Mouse (Mus musculus) MEL (cell line): Measurements from ENCODE around the gene Als2cl. TPM values are rescaled to one million over a fixed set of nuclear protein-coding genes. Genes with fewer than 3 reads are reported as not detected.

Experiments used
- DNase-seq: peaks from one replicate; pipeline ENCODE4 v3.0.0; 2011; ENCODE audit warnings: low read depth, low spot score
- H3K27ac ChIP-seq: 2 replicates; pipeline ENCODE4 v1.5.1; 2012; ENCODE audit warnings: low read depth, mild to moderate bottlenecking, control low read depth, low read length, moderate library complexity; ENCODE audit not compliant: control insufficient read depth
- H3K27me3 ChIP-seq, 2 experiments: fragments of 150-350 bp in 1 of 2; sonication (generic) in 1 of 2; 2 replicates each; pipeline ENCODE4 v1.6.1; 2012; ENCODE audit warnings: low read length in 2 of 2, mild to moderate bottlenecking in 2 of 2, improper control_type of control experiment in 1 of 2, moderate library complexity in 1 of 2; ENCODE audit not compliant: insufficient read depth in 2 of 2, control insufficient read depth in 1 of 2
- H3K36me3 ChIP-seq, 2 experiments: 2 replicates each; pipeline ENCODE4 v1.6.1; 2012 to 2014; ENCODE audit warnings: low read length in 2 of 2, improper control_type of control experiment in 1 of 2, inconsistent platforms in 1 of 2, mild to moderate bottlenecking in 1 of 2; ENCODE audit not compliant: insufficient read depth in 2 of 2, control insufficient read depth in 1 of 2
- H3K4me1 ChIP-seq, 2 experiments: fragments of 150-350 bp in 1 of 2; sonication (generic) in 1 of 2; 2 replicates each; pipeline ENCODE4 v1.6.1; 2012; ENCODE audit warnings: low read length in 2 of 2, improper control_type of control experiment in 1 of 2, mild to moderate bottlenecking in 1 of 2; ENCODE audit not compliant: insufficient read depth in 2 of 2, control insufficient read depth in 1 of 2
- H3K4me3 ChIP-seq, 2 experiments: fragments of 150-350 bp in 1 of 2; sonication (generic) in 1 of 2; 2 replicates each; pipeline ENCODE4 v1.5.1; 2012; ENCODE audit warnings: low read depth in 2 of 2, low read length in 2 of 2, mild to moderate bottlenecking in 2 of 2, moderate library complexity in 2 of 2, control low read depth in 1 of 2, improper control_type of control experiment in 1 of 2; ENCODE audit not compliant: control insufficient read depth in 1 of 2, insufficient read depth in 1 of 2
- H3K79me2 ChIP-seq: 2 replicates; pipeline ENCODE4 v1.6.1; 2012; ENCODE audit warnings: mild to moderate bottlenecking, low read length, moderate library complexity; ENCODE audit not compliant: control insufficient read depth, poor library complexity, insufficient read depth
- H3K9ac ChIP-seq: 2 replicates; pipeline ENCODE4 v1.6.1; 2012; ENCODE audit warnings: low read depth, mild to moderate bottlenecking, control low read depth, low read length, moderate library complexity; ENCODE audit not compliant: control insufficient read depth, poor library complexity, severe bottlenecking
- H3K9me3 ChIP-seq: fragments of 150-350 bp; sonication (generic); replicated peaks from 2 replicates; pipeline ENCODE4 v1.6.1; 2012; ENCODE audit warnings: mild to moderate bottlenecking, low read length, improper control_type of control experiment, moderate library complexity; ENCODE audit not compliant: insufficient read depth
- BHLHE40 ChIP-seq: IDR thresholded peaks from 2 replicates; pipeline ENCODE4 v1.6.1; 2012; ENCODE audit warnings: low read depth, mild to moderate bottlenecking, inconsistent platforms, low read length, improper control_type of control experiment, borderline replicate concordance
- CHD2 ChIP-seq: IDR thresholded peaks from 2 replicates; pipeline ENCODE4 v1.6.1; 2011; ENCODE audit warnings: low read length, improper control_type of control experiment
- EP300 ChIP-seq, 2 experiments: IDR thresholded peaks; 2 replicates each; pipeline ENCODE4 v1.6.1; 2011; ENCODE audit warnings: improper control_type of control experiment in 2 of 2, low read length in 2 of 2, low read depth in 1 of 2, mild to moderate bottlenecking in 1 of 2
- GABPA ChIP-seq: IDR thresholded peaks from 2 replicates; pipeline ENCODE4 v1.6.1; 2012; ENCODE audit warnings: low read depth, mild to moderate bottlenecking, inconsistent platforms, low read length, improper control_type of control experiment, moderate library complexity
- GATA1 ChIP-seq: IDR thresholded peaks from 2 replicates; pipeline ENCODE4 v1.6.1; 2011; ENCODE audit warnings: low read depth, low read length, improper control_type of control experiment
- HCFC1 ChIP-seq: IDR thresholded peaks from 2 replicates; pipeline ENCODE4 v1.6.1; 2012; ENCODE audit warnings: low read depth, mild to moderate bottlenecking, inconsistent platforms, low read length, improper control_type of control experiment, moderate library complexity
- JUND ChIP-seq: IDR thresholded peaks from 2 replicates; pipeline ENCODE4 v1.6.1; 2011; ENCODE audit warnings: low read depth, mild to moderate bottlenecking, improper control_type of control experiment, low read length
- KAT2A ChIP-seq: conservative IDR thresholded peaks from 2 replicates; pipeline ENCODE4 v1.6.1; 2012; ENCODE audit warnings: low read depth, low read length, improper control_type of control experiment, inconsistent platforms
- MAX ChIP-seq: IDR thresholded peaks from 2 replicates; pipeline ENCODE4 v1.6.1; 2011; ENCODE audit warnings: low read length, improper control_type of control experiment
- MXI1 ChIP-seq: IDR thresholded peaks from 2 replicates; pipeline ENCODE4 v1.6.1; 2011; ENCODE audit warnings: mild to moderate bottlenecking, low read depth, low read length, improper control_type of control experiment
- MYB ChIP-seq: IDR thresholded peaks from 2 replicates; pipeline ENCODE4 v1.6.1; 2011; ENCODE audit warnings: mild to moderate bottlenecking, low read depth, low read length, improper control_type of control experiment
- MYC ChIP-seq: IDR thresholded peaks from 2 replicates; pipeline ENCODE4 v1.6.1; 2011; ENCODE audit warnings: low read depth, mild to moderate bottlenecking, low read length, improper control_type of control experiment, moderate library complexity
- NELFE ChIP-seq: IDR thresholded peaks from 2 replicates; pipeline ENCODE4 v1.6.1; 2011; ENCODE audit warnings: low read depth, low read length, improper control_type of control experiment
- NRF1 ChIP-seq: IDR thresholded peaks from 2 replicates; pipeline ENCODE4 v1.6.1; 2014; ENCODE audit warnings: low read depth, mild to moderate bottlenecking, inconsistent platforms, low read length, improper control_type of control experiment, moderate library complexity; ENCODE audit not compliant: poor library complexity, insufficient read depth, severe bottlenecking
- POLR2A ChIP-seq, 2 experiments: IDR thresholded peaks; 2 replicates each; pipeline ENCODE4 v1.6.1; 2011 to 2012; ENCODE audit warnings: low read length in 2 of 2, mild to moderate bottlenecking in 2 of 2, control low read depth in 1 of 2, improper control_type of control experiment in 1 of 2, low read depth in 1 of 2, moderate library complexity in 1 of 2; ENCODE audit not compliant: control insufficient read depth in 1 of 2, insufficient read depth in 1 of 2, poor library complexity in 1 of 2
- POLR2AphosphoS5 ChIP-seq: IDR thresholded peaks from 2 replicates; pipeline ENCODE4 v1.6.1; 2012; ENCODE audit warnings: low read depth, borderline replicate concordance, mild to moderate bottlenecking, inconsistent platforms, low read length, moderate library complexity, mixed read lengths
- RAD21 ChIP-seq: IDR thresholded peaks from 2 replicates; pipeline ENCODE4 v1.6.1; 2011; ENCODE audit warnings: mild to moderate bottlenecking, low read depth, low read length, improper control_type of control experiment
- SIN3A ChIP-seq: IDR thresholded peaks from 2 replicates; pipeline ENCODE4 v1.6.1; 2012; ENCODE audit warnings: low read length, improper control_type of control experiment, inconsistent platforms
- TAL1 ChIP-seq: IDR thresholded peaks from 2 replicates; pipeline ENCODE4 v1.6.1; 2012; ENCODE audit warnings: mild to moderate bottlenecking, inconsistent platforms, low read length, moderate library complexity, mixed read lengths
- TBP ChIP-seq: IDR thresholded peaks from 2 replicates; pipeline ENCODE4 v1.8.0; 2011; ENCODE audit warnings: low read depth, low read length, improper control_type of control experiment
- TCF12 ChIP-seq: IDR thresholded peaks from 2 replicates; pipeline ENCODE4 v1.6.1; 2014; ENCODE audit warnings: low read depth, mild to moderate bottlenecking, inconsistent platforms, low read length, improper control_type of control experiment, moderate library complexity
- USF1 ChIP-seq: IDR thresholded peaks from 2 replicates; pipeline ENCODE4 v1.6.1; 2014; ENCODE audit warnings: low read depth, mild to moderate bottlenecking, inconsistent platforms, low read length, improper control_type of control experiment, moderate library complexity
- USF2 ChIP-seq, 2 experiments: IDR thresholded peaks; 2 replicates each; pipeline ENCODE4 v1.6.1; 2011 to 2012; ENCODE audit warnings: improper control_type of control experiment in 2 of 2, low read length in 2 of 2, borderline replicate concordance in 1 of 2, inconsistent platforms in 1 of 2, low read depth in 1 of 2, mild to moderate bottlenecking in 1 of 2; ENCODE audit not compliant: insufficient read depth in 1 of 2
- ZKSCAN1 ChIP-seq: IDR thresholded peaks from 2 replicates; pipeline ENCODE4 v1.6.1; 2012; ENCODE audit warnings: low read depth, mild to moderate bottlenecking, inconsistent platforms, low read length, improper control_type of control experiment, moderate library complexity
- ZNF384 ChIP-seq: IDR thresholded peaks from 2 replicates; pipeline ENCODE4 v1.6.1; 2012; ENCODE audit warnings: low read depth, mild to moderate bottlenecking, inconsistent platforms, low read length, improper control_type of control experiment
- polyA plus RNA-seq, 2 experiments: library from polyadenylated mRNA; stranded (reverse) in 1 of 2; unstranded in 1 of 2; fragments of >175 nt in 1 of 2; fragments of >200 nt in 1 of 2; gene quantifications; 2 replicates each; pipeline versions ENCODE4 v1.2.1 to v1.2.4; 2012; ENCODE audit warnings: low replicate concordance in 2 of 2, low read depth in 1 of 2; ENCODE audit not compliant: insufficient read length in 2 of 2, insufficient read depth in 1 of 2, missing spikeins in 1 of 2
- total RNA-seq: library from RNA; depleted of rRNA; stranded (reverse); fragments of 300-350 nt; gene quantifications from 2 replicates; pipeline ENCODE4 v1.2.3, GENCODE M21; 2012; rRNA removed

Als2cl gene
- not detected in 2 replicates for total RNA-seq
- under 1 TPM in 1 of 2 experiments, not detected in 1; 0.21 TPM for polyA plus RNA-seq

GRCm38 (mm10) chr9:110879191-110879920 is at the start of gene Als2cl:
Gene Als2cl (plus strand): TSS chr9:110879870.
- H3K4me3 ChIP-seq = no peak within 1 kb of the TSS
- no peaks in the 10 kb centered on the region for H3K36me3 ChIP-seq
- H3K27me3 ChIP-seq = no peaks in the 10 kb centered on the region
- no peak for DNase-seq
- TF ChIP-seq CHD2 = no peak
- no peak for TF ChIP-seq POLR2A (IDR thresholded peaks at IDR 0.05; ENCODE audit: control insufficient read depth in 1 of 2, insufficient read depth in 1 of 2, low read depth in 1 of 2, low read length in 2 of 2, poor library complexity in 1 of 2)
- TF ChIP-seq MXI1 = no peak
- no peak for TF ChIP-seq NRF1
- no peak for TF ChIP-seq BHLHE40
- TF ChIP-seq MAX = no peak
- TF ChIP-seq HCFC1 = no peak
- TF ChIP-seq TBP = no peak
- no peak for TF ChIP-seq RAD21
- TF ChIP-seq NELFE = no peak
- TF ChIP-seq USF2 (IDR thresholded peaks at IDR 0.05; ENCODE audit: borderline replicate concordance in 1 of 2, insufficient read depth in 1 of 2, low read depth in 1 of 2, low read length in 2 of 2) = no peak
- TF ChIP-seq JUND = no peak
- TF ChIP-seq GABPA = no peak
- no peak for TF ChIP-seq ZKSCAN1
- no peak for TF ChIP-seq EP300 (IDR thresholded peaks at IDR 0.05; ENCODE audit: low read depth in 1 of 2, low read length in 2 of 2)
- TF ChIP-seq ZNF384 = no peak
- TF ChIP-seq, all 39 proteins: peak for 0
- no peaks in the 10 kb centered on the region for H3K9me3 ChIP-seq
- no peak within 1 kb of the TSS for H3K9ac ChIP-seq
- no peaks in the 10 kb centered on the region for H3K79me2 ChIP-seq
- H3K4me1 ChIP-seq = no peaks in the 10 kb centered on the region
- H3K27ac ChIP-seq = no peak within 1 kb of the TSS

GRCm38 (mm10) chr9:110833021-110833420 is 46.6 kb upstream of the Als2cl start:
- no peak overlapping the region for H3K27ac ChIP-seq
- no peaks in the 10 kb centered on the region for H3K36me3 ChIP-seq
- H3K4me3 ChIP-seq = no peak overlapping the region
- H3K9ac ChIP-seq = no peak overlapping the region
- no peaks in the 10 kb centered on the region for H3K79me2 ChIP-seq
- DNase-seq = peak; percentile 23
- no peaks in the 10 kb centered on the region for H3K27me3 ChIP-seq
- no peaks in the 10 kb centered on the region for H3K9me3 ChIP-seq
- TF ChIP-seq TCF12 (no peak), MYB (no peak), NELFE (no peak), CHD2 (no peak), NRF1 (no peak), SIN3A (no peak), GATA1 (no peak), POLR2AphosphoS5 (no peak), BHLHE40 (no peak), MYC (no peak), USF2 (IDR thresholded peaks at IDR 0.05; ENCODE audit: borderline replicate concordance in 1 of 2, insufficient read depth in 1 of 2, low read depth in 1 of 2, low read length in 2 of 2) (no peak), HCFC1 (no peak), TAL1 (no peak), KAT2A (no peak), ZKSCAN1 (no peak), JUND (no peak), USF1 (no peak), POLR2A (IDR thresholded peaks at IDR 0.05; ENCODE audit: control insufficient read depth in 1 of 2, insufficient read depth in 1 of 2, low read depth in 1 of 2, low read length in 2 of 2, poor library complexity in 1 of 2) (no peak)
- H3K4me1 ChIP-seq = no peaks in the 10 kb centered on the region
